11 mouse cellular contexts compared by ENCODE assay signal in the genomic region with DNA sequence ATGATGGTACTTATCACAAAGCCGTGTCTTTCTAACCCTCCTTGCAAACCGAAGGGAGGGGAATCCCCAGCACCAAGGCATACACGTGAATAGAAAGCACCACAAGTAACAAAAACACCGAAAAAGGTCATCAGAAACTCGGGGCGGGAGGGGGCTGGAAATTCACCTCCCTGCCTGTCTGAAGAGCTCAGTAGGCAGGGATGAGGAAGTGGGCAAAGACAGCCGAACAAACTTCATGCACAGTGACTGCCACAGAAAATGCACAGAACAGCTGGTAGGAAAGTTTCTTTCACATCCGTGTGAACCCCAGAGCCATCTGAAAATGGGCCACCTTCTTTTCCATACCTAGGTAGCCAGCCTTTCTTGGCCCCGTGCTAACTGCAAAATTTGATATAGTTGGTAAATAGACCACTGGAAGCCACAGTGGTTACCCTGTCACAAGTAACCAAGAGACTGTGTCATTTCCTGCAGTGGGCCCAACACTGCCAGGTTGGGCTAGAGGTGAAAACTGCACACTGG.
DNase-seq lines count a peak whose midpoint lies in the region; ATAC-seq and TF ChIP-seq lines count a peak whose summit lies in the region.
"Had no signal": no experiment of that assay in that cellular context is flagged by ENCODE, and none has a peak within 500 bp of the region (broad histone marks: within the 10 kb centered on the region; RNA-seq: fewer than 3 reads in every experiment).

No protein-coding gene starts in this region.

- H3K36me3 ChIP-seq in heart, embryonic 10.5 days: no peaks in the 10 kb centered on the region
- no peaks in the 10 kb centered on the region for H3K36me3 ChIP-seq in thymus, adult 2 months (ENCODE audit: control insufficient read depth, insufficient read depth, low read length)
- H3K36me3 ChIP-seq in intestine, postnatal 0 days (ENCODE audit: control insufficient read depth, insufficient read depth): no peaks in the 10 kb centered on the region
- H3K36me3 ChIP-seq in midbrain, embryonic 16.5 days (ENCODE audit: control insufficient read depth, insufficient read depth, low read length): no peaks in the 10 kb centered on the region
- H3K36me3 ChIP-seq: neural tube, embryonic 13.5 days had no signal

- H3K27ac ChIP-seq in heart, embryonic 10.5 days: no peak overlapping the region
- H3K27ac ChIP-seq in thymus, adult 2 months (ENCODE audit: control insufficient read depth, insufficient read depth, low read length): peak overlapping the region; percentile 86
- H3K27ac ChIP-seq in intestine, postnatal 0 days (ENCODE audit: low read depth, low read length): no peak overlapping the region
- H3K27ac ChIP-seq in midbrain, embryonic 16.5 days (ENCODE audit: low read length): no peak overlapping the region
- H3K27ac ChIP-seq: neural tube, embryonic 13.5 days had no signal

- H3K27me3 ChIP-seq in heart, embryonic 10.5 days (ENCODE audit: insufficient read depth, poor library complexity, severe bottlenecking): 0 out of 2 replicates have a peak, but pooled peaks cover 3% of the 10 kb centered on the region
- no peaks in the 10 kb centered on the region for H3K27me3 ChIP-seq in thymus, adult 2 months (ENCODE audit: control insufficient read depth, insufficient read depth, low read length)
- no peaks in the 10 kb centered on the region for H3K27me3 ChIP-seq in intestine, postnatal 0 days (replicated peaks; ENCODE audit: control insufficient read depth, insufficient read depth, low read length)
- no peaks in the 10 kb centered on the region for H3K27me3 ChIP-seq in midbrain, embryonic 16.5 days (ENCODE audit: control insufficient read depth, insufficient read depth, low read depth, low read length)
- H3K27me3 ChIP-seq: neural tube, embryonic 13.5 days had no signal

- no peak for TF ChIP-seq CTCF in thymus, adult 2 months (IDR thresholded peaks at IDR 0.05; ENCODE audit: borderline replicate concordance, control insufficient read depth, extremely low read depth, insufficient read depth, low read length, poor library complexity)
- no peak for TF ChIP-seq CTCF in intestine, postnatal 0 days (IDR thresholded peaks at IDR 0.05; ENCODE audit: low read depth)

- peak; percentile 9 to 21 for DNase-seq in heart, postnatal 36 days
- no peak for DNase-seq in heart, embryonic 10.5 days (ENCODE audit: low spot score)
- DNase-seq in thymus, adult 2 months: peak; percentile 69
- DNase-seq in kidney, postnatal 10 days: no peak
- DNase-seq: cerebellum, postnatal 14 days; right cerebral cortex, postnatal 4 days had no signal

- 72% methylated on average over 9 of the region's 9 CpGs for WGBS in heart, embryonic 10.5 days
- 5% methylated on average over 9 of the region's 9 CpGs for WGBS in thymus, adult 2 months
- WGBS in intestine, postnatal 0 days: 80% methylated on average over 9 of the region's 9 CpGs
- WGBS in midbrain, embryonic 16.5 days: 83% methylated on average over 9 of the region's 9 CpGs

- no peak overlapping the region for H3K4me3 ChIP-seq in heart, embryonic 10.5 days
- no peak overlapping the region for H3K4me3 ChIP-seq in thymus, adult 2 months (ENCODE audit: control insufficient read depth, insufficient read depth, low read length)
- no peak overlapping the region for H3K4me3 ChIP-seq in intestine, postnatal 0 days (ENCODE audit: low read depth, low read length)
- H3K4me3 ChIP-seq in midbrain, embryonic 16.5 days (ENCODE audit: low read depth, low read length): no peak overlapping the region
- H3K4me3 ChIP-seq: neural tube, embryonic 13.5 days had no signal

- H3K4me1 ChIP-seq in heart, embryonic 10.5 days: peaks cover 14% of the 10 kb centered on the region
- peaks cover 22% of the 10 kb centered on the region for H3K4me1 ChIP-seq in thymus, adult 2 months (replicated peaks; ENCODE audit: control insufficient read depth, insufficient read depth, low read length)
- H3K4me1 ChIP-seq in intestine, postnatal 0 days (replicated peaks; ENCODE audit: control insufficient read depth, insufficient read depth, low read length): no peaks in the 10 kb centered on the region
- no peaks in the 10 kb centered on the region; the same call in 1 of the 2 replicates for H3K4me1 ChIP-seq in midbrain, embryonic 16.5 days (ENCODE audit: control insufficient read depth, insufficient read depth, low read length)

- no peak overlapping the region for H3K9ac ChIP-seq in intestine, postnatal 0 days (ENCODE audit: low read depth, low read length)
- no peak overlapping the region for H3K9ac ChIP-seq in midbrain, embryonic 16.5 days (ENCODE audit: low read depth, low read length)
- H3K9ac ChIP-seq: neural tube, embryonic 13.5 days had no signal

- no peak for TF ChIP-seq POLR2A in thymus, adult 2 months (IDR thresholded peaks at IDR 0.05; ENCODE audit: control insufficient read depth, extremely low read depth, insufficient read depth, low read length, poor library complexity)

- no peak overlapping the region for H3K4me2 ChIP-seq in intestine, postnatal 0 days (replicated peaks; ENCODE audit: low read depth)
- H3K4me2 ChIP-seq in midbrain, embryonic 16.5 days (ENCODE audit: low read length): no peak overlapping the region
- H3K4me2 ChIP-seq: neural tube, embryonic 13.5 days had no signal

- H3K9me3 ChIP-seq in heart, embryonic 10.5 days: no peaks in the 10 kb centered on the region
- H3K9me3 ChIP-seq in intestine, postnatal 0 days (ENCODE audit: control insufficient read depth): no peaks in the 10 kb centered on the region
- H3K9me3 ChIP-seq in midbrain, embryonic 16.5 days (replicated peaks; ENCODE audit: control insufficient read depth, low read length, poor library complexity, severe bottlenecking): no peaks in the 10 kb centered on the region
- H3K9me3 ChIP-seq: neural tube, embryonic 13.5 days had no signal

- ATAC-seq in activated CD4-positive, CD25-positive, alpha-beta regulatory T cell, adult 4 months: peak; percentile 82
- peak; percentile 22; the same call in 1 of the 2 replicates for ATAC-seq in megakaryocyte-erythroid progenitor cell, adult 5-6 weeks (replicated peaks; ENCODE audit: low FRiP score, low TSS enrichment, poor library complexity, severe bottlenecking)
- no peak for ATAC-seq in intestine, postnatal 0 days
- no peak for ATAC-seq in midbrain, embryonic 16.5 days

- intact Hi-C loops in heart, postnatal 36 days (cut with DNase I): no loop called here

Comparison
In these comparisons a context has a peak if more than half of its experiments do, and no peak if none do; other contexts are left out.
1. DNase-seq: peak in heart, postnatal 36 days (2 of 2) and thymus, adult 2 months (single experiment); none in heart, embryonic 10.5 days (single experiment) and kidney, postnatal 10 days (single experiment).
2. ATAC-seq: peak in activated CD4-positive, CD25-positive, alpha-beta regulatory T cell, adult 4 months (single experiment) and megakaryocyte-erythroid progenitor cell, adult 5-6 weeks (single experiment); none in intestine, postnatal 0 days (single experiment) and midbrain, embryonic 16.5 days (single experiment).